Mouse (Mus musculus) retina, adult 2 months (tissue): ENCODE results near the gene C130050O18Rik.

Experiments used
- DNase-seq: peaks from one replicate; pipeline ENCODE4 v3.0.0-alpha.2; 2012; ENCODE audit warnings: low read depth, low spot score

C130050O18Rik gene

DNA sequence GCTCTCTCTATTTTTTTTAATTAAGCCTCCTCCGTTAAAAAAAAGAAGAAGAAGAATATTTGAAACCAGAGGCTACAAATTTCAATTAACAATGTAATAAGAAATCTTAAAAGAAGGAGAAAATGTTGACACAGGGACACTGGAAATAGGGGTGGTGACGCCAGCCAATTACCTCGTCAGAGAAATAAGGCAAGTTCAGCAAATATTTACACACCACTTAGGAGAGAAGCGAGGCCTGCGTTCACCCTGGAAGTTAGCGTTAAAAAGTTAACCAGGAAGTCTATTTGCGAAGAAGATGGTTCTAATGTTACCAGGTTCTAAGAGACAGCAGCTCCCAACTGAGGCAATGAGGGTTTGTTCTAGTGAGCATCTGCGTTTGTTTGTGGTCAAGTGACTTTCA, 52.2 kb downstream of the C130050O18Rik start:
- no peak for DNase-seq

- DNase-seq, result no peak
These were observed 54.9 kb downstream of the C130050O18Rik start for GRCm38 (mm10) chr5:139459938-139460337.

DNA sequence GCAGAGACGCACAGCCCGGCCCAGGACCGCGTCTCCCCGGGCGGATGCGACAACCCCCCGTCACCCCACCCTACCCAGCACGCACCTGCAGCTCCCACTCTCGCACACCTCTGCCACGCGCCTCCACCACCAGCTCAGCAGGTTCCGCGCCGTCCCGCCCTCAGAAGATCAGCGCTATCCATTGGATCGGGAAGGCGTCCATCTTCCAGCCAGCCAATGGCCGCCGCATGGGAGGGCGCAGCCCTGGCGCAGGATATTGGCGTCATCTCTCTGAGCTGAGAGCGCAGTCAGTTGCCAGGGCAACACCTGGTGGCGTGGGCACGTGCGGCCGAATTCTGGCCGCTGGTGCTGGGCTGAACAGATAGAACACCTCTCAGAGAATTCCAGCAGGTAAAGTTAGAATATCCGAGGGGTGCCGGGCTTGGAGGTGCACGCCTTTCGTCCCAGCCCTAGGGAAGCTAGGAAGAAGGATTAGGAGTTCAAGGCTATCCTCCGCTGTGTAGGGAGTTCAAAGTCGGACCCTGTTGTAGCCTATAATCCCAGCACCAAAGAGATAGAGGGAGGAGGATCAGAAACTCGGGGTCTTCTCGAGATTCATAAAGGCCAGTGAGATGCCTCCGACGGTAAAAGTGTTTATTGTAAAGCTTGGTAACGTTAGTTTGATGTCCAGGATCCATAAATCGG, 55.4 kb downstream of the C130050O18Rik start, which contains the start of gene 3110082I17Rik:
3110082I17Rik (minus strand) TSS at position 144 of the 684 bp plus-strand sequence.
- DNase-seq, result peak; percentile 96

GRCm38 (mm10) chr5:139464874-139465273, 59.8 kb downstream of the C130050O18Rik start:
- no peak for DNase-seq
